8 mouse cellular contexts compared by ENCODE assay signal in genomic region chr7:127614891-127615843, GRCm38 (mm10). TPM values are rescaled to one million over a fixed set of nuclear protein-coding genes. Genes with fewer than 3 reads are reported as not detected.
A peak's percentile ranks its signal among the peaks of the same experiment; 100 is the strongest.
DNase-seq lines count a peak whose midpoint lies in the region; ATAC-seq and TF ChIP-seq lines count a peak whose summit lies in the region.

Gene Zfp629, minus strand, starts transcription at chr7:127615797.

- WGBS in embryonic facial prominence, embryonic 14.5 days, result 0% methylated on average over 25 of the region's 50 CpGs
- WGBS in heart, embryonic 10.5 days, result under 1% methylated on average over 48 of the region's 50 CpGs
- WGBS in kidney, embryonic 15.5 days, result under 1% methylated on average over 50 of the region's 50 CpGs
- 1% methylated on average over 46 of the region's 50 CpGs for WGBS in limb, embryonic 15.5 days
- under 1% methylated on average over 38 of the region's 50 CpGs for WGBS in midbrain, postnatal 0 days
- WGBS in stomach, embryonic 15.5 days, result under 1% methylated on average over 37 of the region's 50 CpGs

- peak within 1 kb of the TSS; percentile 61 for H3K4me2 ChIP-seq in embryonic facial prominence, embryonic 14.5 days (ENCODE audit: low read depth, low read length)
- H3K4me2 ChIP-seq in kidney, embryonic 15.5 days, result peak within 1 kb of the TSS; percentile 79
- H3K4me2 ChIP-seq in limb, embryonic 15.5 days, result peak within 1 kb of the TSS; percentile 75
- H3K4me2 ChIP-seq in midbrain, postnatal 0 days (ENCODE audit: low read depth, low read length, poor library complexity, severe bottlenecking), result peak within 1 kb of the TSS; percentile 93
- peak within 1 kb of the TSS; percentile 59 for H3K4me2 ChIP-seq in stomach, embryonic 15.5 days

- H3K4me3 ChIP-seq in embryonic facial prominence, embryonic 14.5 days (ENCODE audit: low read depth, low read length), result peak within 1 kb of the TSS; percentile 93
- H3K4me3 ChIP-seq in heart, embryonic 10.5 days, result peak within 1 kb of the TSS; percentile 99
- H3K4me3 ChIP-seq in kidney, embryonic 15.5 days (replicated peaks), result peak within 1 kb of the TSS; percentile 99
- H3K4me3 ChIP-seq in limb, embryonic 15.5 days, result peak within 1 kb of the TSS; percentile 97
- H3K4me3 ChIP-seq in midbrain, postnatal 0 days (ENCODE audit: low read depth, low read length), result peak within 1 kb of the TSS; percentile 100
- H3K4me3 ChIP-seq in stomach, embryonic 15.5 days (replicated peaks), result peak within 1 kb of the TSS; percentile 64

- H3K36me3 ChIP-seq in embryonic facial prominence, embryonic 14.5 days (ENCODE audit: control insufficient read depth, insufficient read depth, low read length), result peaks cover 32% of the 10 kb centered on the region
- peaks cover 34% of the 10 kb centered on the region for H3K36me3 ChIP-seq in heart, embryonic 10.5 days
- peaks cover 31% of the 10 kb centered on the region for H3K36me3 ChIP-seq in kidney, embryonic 15.5 days
- H3K36me3 ChIP-seq in limb, embryonic 15.5 days, result peaks cover 27% of the 10 kb centered on the region
- H3K36me3 ChIP-seq in midbrain, postnatal 0 days (ENCODE audit: insufficient read depth, low read length), result peaks cover 24% of the 10 kb centered on the region
- peaks cover 27% of the 10 kb centered on the region for H3K36me3 ChIP-seq in stomach, embryonic 15.5 days

- H3K27me3 ChIP-seq in embryonic facial prominence, embryonic 14.5 days (replicated peaks; ENCODE audit: control insufficient read depth, insufficient read depth, low read length), result no peaks in the 10 kb centered on the region
- H3K27me3 ChIP-seq in heart, embryonic 10.5 days (ENCODE audit: insufficient read depth, poor library complexity, severe bottlenecking), result no peaks in the 10 kb centered on the region
- H3K27me3 ChIP-seq in kidney, embryonic 15.5 days, result no peaks in the 10 kb centered on the region
- H3K27me3 ChIP-seq in limb, embryonic 15.5 days, result no peaks in the 10 kb centered on the region
- no peaks in the 10 kb centered on the region for H3K27me3 ChIP-seq in midbrain, postnatal 0 days (ENCODE audit: insufficient read depth, low read length)
- no peaks in the 10 kb centered on the region for H3K27me3 ChIP-seq in stomach, embryonic 15.5 days (replicated peaks)

- H3K27ac ChIP-seq in embryonic facial prominence, embryonic 14.5 days (replicated peaks; ENCODE audit: low read depth, low read length), result peak within 1 kb of the TSS; percentile 74
- H3K27ac ChIP-seq in heart, embryonic 10.5 days, result peak within 1 kb of the TSS; percentile 98
- peak within 1 kb of the TSS; percentile 91 for H3K27ac ChIP-seq in kidney, embryonic 15.5 days
- peak within 1 kb of the TSS; percentile 82 for H3K27ac ChIP-seq in limb, embryonic 15.5 days
- peak within 1 kb of the TSS; percentile 96 for H3K27ac ChIP-seq in midbrain, postnatal 0 days (ENCODE audit: low read depth, low read length)
- peak within 1 kb of the TSS; percentile 62 for H3K27ac ChIP-seq in stomach, embryonic 15.5 days

- peak within 1 kb of the TSS; percentile 93 for H3K9ac ChIP-seq in embryonic facial prominence, embryonic 14.5 days (ENCODE audit: low read depth, low read length)
- peak within 1 kb of the TSS; percentile 99 for H3K9ac ChIP-seq in kidney, embryonic 15.5 days
- H3K9ac ChIP-seq in limb, embryonic 15.5 days, result peak within 1 kb of the TSS; percentile 86
- H3K9ac ChIP-seq in midbrain, postnatal 0 days (replicated peaks; ENCODE audit: low read length, poor library complexity, severe bottlenecking), result peak within 1 kb of the TSS; percentile 94
- peak within 1 kb of the TSS; percentile 76 for H3K9ac ChIP-seq in stomach, embryonic 15.5 days

- peaks cover 6% of the 10 kb centered on the region for H3K4me1 ChIP-seq in embryonic facial prominence, embryonic 14.5 days (ENCODE audit: control insufficient read depth, insufficient read depth, low read length)
- peaks cover 23% of the 10 kb centered on the region for H3K4me1 ChIP-seq in heart, embryonic 10.5 days
- peaks cover 20% of the 10 kb centered on the region for H3K4me1 ChIP-seq in kidney, embryonic 15.5 days
- H3K4me1 ChIP-seq in limb, embryonic 15.5 days, result peaks cover 19% of the 10 kb centered on the region
- peaks cover 6% of the 10 kb centered on the region; the same call in 1 of the 2 replicates for H3K4me1 ChIP-seq in midbrain, postnatal 0 days (ENCODE audit: insufficient read depth, low read length)
- H3K4me1 ChIP-seq in stomach, embryonic 15.5 days, result peaks cover 9% of the 10 kb centered on the region

- peak; percentile 92 for ATAC-seq in embryonic facial prominence, embryonic 14.5 days (ENCODE audit: low read depth)
- ATAC-seq in kidney, embryonic 15.5 days (replicated peaks; ENCODE audit: low FRiP score), result peak; percentile 93
- peak; percentile 75 for ATAC-seq in limb, embryonic 15.5 days (ENCODE audit: insufficient number of reproducible peaks, low FRiP score, low TSS enrichment, low read depth)
- ATAC-seq in midbrain, postnatal 0 days (ENCODE audit: low FRiP score), result peak; percentile 93
- peak; percentile 74 for ATAC-seq in stomach, embryonic 15.5 days (ENCODE audit: insufficient read depth, low FRiP score, low read depth)

- peak; percentile 65 for DNase-seq in 3134 (ENCODE audit: extremely low read depth, insufficient read length, low spot score)
- DNase-seq in adrenal gland, postnatal 36 days, result peak; percentile 70 to 81
- peak; percentile 93 for DNase-seq in embryonic facial prominence, embryonic 14.5 days (ENCODE audit: low spot score)
- DNase-seq in heart, embryonic 10.5 days (ENCODE audit: low spot score), result peak; percentile 93
- peak; percentile 94 for DNase-seq in midbrain, postnatal 0 days (ENCODE audit: low spot score)

- H3K9me3 ChIP-seq in embryonic facial prominence, embryonic 14.5 days (ENCODE audit: control insufficient read depth, low read length), result no peaks in the 10 kb centered on the region
- peaks cover 16% of the 10 kb centered on the region for H3K9me3 ChIP-seq in heart, embryonic 10.5 days
- no peaks in the 10 kb centered on the region for H3K9me3 ChIP-seq in kidney, embryonic 15.5 days (replicated peaks)
- H3K9me3 ChIP-seq in limb, embryonic 15.5 days, result no peaks in the 10 kb centered on the region
- H3K9me3 ChIP-seq in midbrain, postnatal 0 days (ENCODE audit: low read length), result no peaks in the 10 kb centered on the region
- H3K9me3 ChIP-seq in stomach, embryonic 15.5 days, result no peaks in the 10 kb centered on the region

- TF ChIP-seq CTCF in midbrain, postnatal 0 days (IDR thresholded peaks at IDR 0.05), result no peak

RNA-seq across cellular contexts. Expression of gene Zfp629, which starts in this region (rescaled TPM):
- total RNA-seq in adrenal gland, postnatal 36 days (2021), result 10 to 100 TPM; 19.7 to 20.6 TPM
- 13.0 and 17.9 TPM in 2 replicates for polyA plus RNA-seq in embryonic facial prominence, embryonic 14.5 days (2014; fragmentation: Nextera tagmentation; extraction: Ambion mirVana)
- polyA plus RNA-seq in heart, embryonic 10.5 days (2016; fragmentation: Nextera tagmentation; extraction: Ambion mirVana), result 13.0 and 13.8 TPM in 2 replicates
- polyA plus RNA-seq in kidney, embryonic 15.5 days (2015; fragmentation: Nextera tagmentation; extraction: Ambion mirVana), result 17.2 and 18.9 TPM in 2 replicates
- 11.5 and 11.7 TPM in 2 replicates for polyA plus RNA-seq in limb, embryonic 15.5 days (2015; fragmentation: Nextera tagmentation; extraction: Ambion mirVana)
- total RNA-seq in midbrain, postnatal 0 days (2014; rRNA removed), result 36.1 and 42.6 TPM in 2 replicates
- polyA plus RNA-seq in midbrain, postnatal 0 days (2015; fragmentation: Nextera tagmentation; extraction: Ambion mirVana), result 15.1 and 15.5 TPM in 2 replicates
- polyA plus RNA-seq in stomach, embryonic 15.5 days (2015; fragmentation: Nextera tagmentation; extraction: Ambion mirVana), result 9.4 and 10.3 TPM in 2 replicates

Comparison
In these comparisons a context has a peak if more than half of its experiments do, and no peak if none do; other contexts are left out.
1. Peak in every context shown above with its lines: DNase-seq, ATAC-seq, H3K4me3 ChIP-seq and H3K27ac ChIP-seq.